ENCODE assay signal across 9 mouse cellular contexts in genomic region chr10:59109015-59109414, GRCm38 (mm10).
A peak's percentile ranks its signal among the peaks of the same experiment; 100 is the strongest.
DNase-seq lines count a peak whose midpoint lies in the region; ATAC-seq and TF ChIP-seq lines count a peak whose summit lies in the region.
"Had no signal": no experiment of that assay in that cellular context is flagged by ENCODE, and none has a peak within 500 bp of the region (broad histone marks: within the 10 kb centered on the region; RNA-seq: fewer than 3 reads in every experiment).

No protein-coding gene starts in this region.

- no peaks in the 10 kb centered on the region for H3K9me3 ChIP-seq in hindbrain, embryonic 11.5 days (ENCODE audit: control insufficient read depth, low read length)
- H3K9me3 ChIP-seq in hindbrain, embryonic 12.5 days (replicated peaks), result 0 out of 2 replicates have a peak, but pooled peaks cover 4% of the 10 kb centered on the region
- H3K9me3 ChIP-seq in limb, embryonic 11.5 days (ENCODE audit: control insufficient read depth, low read length), result no peaks in the 10 kb centered on the region
- no peaks in the 10 kb centered on the region for H3K9me3 ChIP-seq in stomach, postnatal 0 days (ENCODE audit: control insufficient read depth, low read length)
- H3K9me3 ChIP-seq: embryonic facial prominence, embryonic 13.5 days had no signal

- no peak for TF ChIP-seq POLR2A in myocyte (IDR thresholded peaks at IDR 0.05; ENCODE audit: insufficient read length, low read depth)

- H3K9ac ChIP-seq in hindbrain, embryonic 11.5 days (ENCODE audit: low read depth, low read length), result no peak overlapping the region
- no peak overlapping the region for H3K9ac ChIP-seq in hindbrain, embryonic 12.5 days
- H3K9ac ChIP-seq in limb, embryonic 11.5 days (ENCODE audit: low read length), result no peak overlapping the region
- H3K9ac ChIP-seq in stomach, postnatal 0 days (ENCODE audit: low read length), result no peak overlapping the region
- H3K9ac ChIP-seq: embryonic facial prominence, embryonic 13.5 days had no signal

- peak; percentile 81 for DNase-seq in hindbrain, embryonic 11.5 days (ENCODE audit: low spot score)
- peak; percentile 50 for DNase-seq in c-Kit-positive CD71-positive TER-119-negative erythroid progenitor cells, embryonic 14.5 days (ENCODE audit: low read depth)
- DNase-seq in forelimb bud, embryonic 11.5 days (ENCODE audit: low read depth, low spot score), result peak; percentile 79
- DNase-seq in kidney, adult 18-20 months, result peak; percentile 66
- DNase-seq in limb, embryonic 11.5 days (ENCODE audit: low spot score), result peak; percentile 89
- peak; percentile 76 for DNase-seq in stomach, postnatal 0 days (ENCODE audit: low spot score)

- TF ChIP-seq EP300 in stomach, postnatal 0 days (optimal IDR thresholded peaks at IDR 0.05), result no peak

- H3K4me3 ChIP-seq in hindbrain, embryonic 11.5 days (ENCODE audit: low read depth, low read length), result no peak overlapping the region
- no peak overlapping the region for H3K4me3 ChIP-seq in hindbrain, embryonic 12.5 days
- no peak overlapping the region for H3K4me3 ChIP-seq in limb, embryonic 11.5 days (ENCODE audit: low read depth, low read length)
- H3K4me3 ChIP-seq in myocyte, result no peak overlapping the region
- H3K4me3 ChIP-seq in stomach, postnatal 0 days (ENCODE audit: low read depth, low read length), result no peak overlapping the region
- H3K4me3 ChIP-seq: embryonic facial prominence, embryonic 13.5 days had no signal

- H3K4me2 ChIP-seq in hindbrain, embryonic 11.5 days (replicated peaks; ENCODE audit: low read depth, low read length), result no peak overlapping the region
- H3K4me2 ChIP-seq in hindbrain, embryonic 12.5 days (replicated peaks), result no peak overlapping the region
- H3K4me2 ChIP-seq in limb, embryonic 11.5 days (ENCODE audit: low read depth, severe bottlenecking), result no peak overlapping the region
- no peak overlapping the region for H3K4me2 ChIP-seq in myocyte (ENCODE audit: low read depth)
- no peak overlapping the region for H3K4me2 ChIP-seq in stomach, postnatal 0 days (replicated peaks; ENCODE audit: low read depth)
- H3K4me2 ChIP-seq: embryonic facial prominence, embryonic 13.5 days had no signal

- H3K36me3 ChIP-seq in hindbrain, embryonic 11.5 days (ENCODE audit: control insufficient read depth, insufficient read depth, low read length), result no peaks in the 10 kb centered on the region
- H3K36me3 ChIP-seq in hindbrain, embryonic 12.5 days, result no peaks in the 10 kb centered on the region
- no peaks in the 10 kb centered on the region for H3K36me3 ChIP-seq in limb, embryonic 11.5 days (ENCODE audit: control insufficient read depth, insufficient read depth, low read length)
- H3K36me3 ChIP-seq in myocyte (ENCODE audit: control insufficient read depth, insufficient read depth), result no peaks in the 10 kb centered on the region
- H3K36me3 ChIP-seq in stomach, postnatal 0 days (ENCODE audit: control insufficient read depth, insufficient read depth, low read length), result no peaks in the 10 kb centered on the region
- H3K36me3 ChIP-seq: embryonic facial prominence, embryonic 13.5 days had no signal

- WGBS in hindbrain, embryonic 11.5 days, result 29% methylated on average over 2 of the region's 2 CpGs
- WGBS in hindbrain, embryonic 12.5 days, result 37% methylated on average over 2 of the region's 2 CpGs
- WGBS in limb, embryonic 11.5 days, result 30% methylated on average over 2 of the region's 2 CpGs
- WGBS in stomach, postnatal 0 days, result 34% methylated on average over 2 of the region's 2 CpGs

- H3ac ChIP-seq in myocyte (ENCODE audit: control insufficient read depth, insufficient read length), result no peak overlapping the region

- TF ChIP-seq CTCF in stomach, postnatal 0 days (IDR thresholded peaks at IDR 0.05; ENCODE audit: low read depth), result peak; percentile 95

- no peak overlapping the region for H3K27ac ChIP-seq in hindbrain, embryonic 11.5 days (ENCODE audit: low read depth, low read length)
- H3K27ac ChIP-seq in hindbrain, embryonic 12.5 days, result no peak overlapping the region
- H3K27ac ChIP-seq in limb, embryonic 11.5 days (replicated peaks; ENCODE audit: low read depth, low read length), result no peak overlapping the region
- H3K27ac ChIP-seq in stomach, postnatal 0 days (replicated peaks), result no peak overlapping the region
- H3K27ac ChIP-seq: embryonic facial prominence, embryonic 13.5 days had no signal

- no peaks in the 10 kb centered on the region for H3K79me2 ChIP-seq in myocyte (ENCODE audit: control insufficient read depth, insufficient read depth)

- no peak for ATAC-seq in hindbrain, embryonic 11.5 days (ENCODE audit: low FRiP score)
- no peak for ATAC-seq in hindbrain, embryonic 12.5 days (ENCODE audit: low FRiP score)
- no peak for ATAC-seq in limb, embryonic 11.5 days (ENCODE audit: insufficient number of reproducible peaks, low FRiP score, low TSS enrichment, low read depth)
- peak; percentile 24; the same call in 1 of the 2 replicates for ATAC-seq in stomach, postnatal 0 days (ENCODE audit: low FRiP score, low TSS enrichment)

- H3K4me1 ChIP-seq in hindbrain, embryonic 11.5 days (replicated peaks; ENCODE audit: control insufficient read depth, insufficient read depth, low read length), result no peaks in the 10 kb centered on the region
- H3K4me1 ChIP-seq in hindbrain, embryonic 12.5 days, result no peaks in the 10 kb centered on the region
- H3K4me1 ChIP-seq in limb, embryonic 11.5 days (ENCODE audit: control insufficient read depth, insufficient read depth, low read length), result no peaks in the 10 kb centered on the region
- H3K4me1 ChIP-seq in stomach, postnatal 0 days (replicated peaks; ENCODE audit: control insufficient read depth, insufficient read depth), result no peaks in the 10 kb centered on the region
- H3K4me1 ChIP-seq: embryonic facial prominence, embryonic 13.5 days had no signal

- no peaks in the 10 kb centered on the region for H3K27me3 ChIP-seq in hindbrain, embryonic 11.5 days (ENCODE audit: control insufficient read depth, insufficient read depth, low read length)
- no peaks in the 10 kb centered on the region for H3K27me3 ChIP-seq in hindbrain, embryonic 12.5 days
- no peaks in the 10 kb centered on the region for H3K27me3 ChIP-seq in limb, embryonic 11.5 days (ENCODE audit: control insufficient read depth, insufficient read depth, low read length)
- no peaks in the 10 kb centered on the region for H3K27me3 ChIP-seq in myocyte (ENCODE audit: control insufficient read depth, insufficient read depth, insufficient read length)
- H3K27me3 ChIP-seq in stomach, postnatal 0 days (ENCODE audit: control insufficient read depth, insufficient read depth, low read length), result no peaks in the 10 kb centered on the region
- H3K27me3 ChIP-seq: embryonic facial prominence, embryonic 13.5 days had no signal

TF ChIP-seq in myocyte, 11 proteins besides CTCF, POLR2A, EP300 and RAD21:
- peak; percentile 65 for TF ChIP-seq USF1 (IDR thresholded peaks at IDR 0.05; ENCODE audit: low read depth)
- TF ChIP-seq TCF3 (IDR thresholded peaks at IDR 0.05; ENCODE audit: insufficient read length, low read depth), result no peak
